Mouse (Mus musculus): Measurements from ENCODE around the gene Tmem223. TPM values are rescaled to one million over a fixed set of nuclear protein-coding genes. Genes with fewer than 3 reads are reported as not detected.
A peak's percentile ranks its signal among the peaks of the same experiment; 100 is the strongest.

The Tmem223 gene
- total and polyA plus RNA-seq, 3 experiments = 7.5 to 23.2 TPM; not detected in 1

DNA sequence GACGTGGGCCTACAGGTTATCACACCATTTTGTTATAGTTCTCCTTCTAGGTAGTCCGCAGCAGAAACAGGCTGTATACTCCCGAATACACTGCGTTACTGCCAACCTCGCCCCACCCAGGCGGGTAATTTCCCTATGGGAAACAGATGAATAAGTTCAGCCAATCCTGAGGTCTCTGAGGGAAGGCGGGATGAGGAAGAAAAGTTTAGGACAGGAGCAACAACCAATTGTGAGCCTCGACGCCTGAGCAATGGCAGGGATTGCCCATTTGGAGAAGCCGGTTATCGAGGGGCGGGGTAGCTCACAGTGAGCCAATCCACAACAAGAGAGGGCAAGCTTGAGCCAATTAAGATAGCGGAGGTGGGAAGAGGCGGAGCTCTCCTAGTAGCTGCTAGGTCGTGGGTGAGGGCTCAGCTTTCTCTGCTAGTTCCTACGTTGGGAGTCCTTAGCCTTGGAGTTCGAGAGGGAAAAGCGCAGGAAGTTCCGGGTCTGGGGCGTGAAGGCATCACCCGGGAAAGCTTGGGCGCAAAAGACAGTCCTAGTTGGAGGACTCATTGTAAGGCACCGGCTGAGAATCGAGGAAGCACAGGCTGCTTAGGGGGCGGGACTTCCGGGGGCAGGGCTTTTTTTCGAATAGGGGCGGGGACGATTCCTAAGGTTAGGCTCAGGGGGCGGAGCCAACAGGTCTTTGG lies 31.5 kb downstream of the Tmem223 start, which contains the start of gene Zbtb3:
Gene Zbtb3 (plus strand): TSS at position 426 of the 692 bp plus-strand sequence.
- Histone ChIP-seq H3K27ac (ENCODE audit: control insufficient read depth, low read depth, low read length) (peak within 1 kb of the TSS; percentile 74), H3K9me3 (replicated peaks; ENCODE audit: insufficient read depth, low read length) (no peaks in the 10 kb centered on the region), H3K4me1 (ENCODE audit: control insufficient read depth in 1 of 2, insufficient read depth in 2 of 2, low read length in 2 of 2) (peaks cover 2 to 21% of the 10 kb centered on the region in 2 experiments; a peak in 2 of 4 replicates), H3K79me2 (ENCODE audit: control insufficient read depth, insufficient read depth, low read length, poor library complexity) (peaks cover 9% of the 10 kb centered on the region), H3K4me3 (ENCODE audit: control insufficient read depth in 1 of 2, insufficient read depth in 1 of 2, low read depth in 2 of 2, low read length in 2 of 2) (peak within 1 kb of the TSS; percentile 74 to 91), H3K36me3 (ENCODE audit: control insufficient read depth in 1 of 2, insufficient read depth in 2 of 2, low read length in 2 of 2) (peaks cover 0 to 9% of the 10 kb centered on the region in 2 experiments; a peak in 3 of 4 replicates), H3K27me3 (ENCODE audit: control insufficient read depth in 1 of 2, insufficient read depth in 2 of 2, low read length in 2 of 2) (no peaks in the 10 kb centered on the region), H3K9ac (ENCODE audit: control insufficient read depth, low read depth, low read length, poor library complexity, severe bottlenecking) (peak within 1 kb of the TSS; percentile 78)
- peak; percentile 100 for DNase-seq (ENCODE audit: low read depth, low spot score)
- TF ChIP-seq BHLHE40 (IDR thresholded peaks at IDR 0.05; ENCODE audit: borderline replicate concordance, low read depth, low read length) = no peak
- TF ChIP-seq CHD1 (IDR thresholded peaks at IDR 0.05; ENCODE audit: low read depth, low read length) = no peak
- TF ChIP-seq MEF2A (IDR thresholded peaks at IDR 0.05; ENCODE audit: extremely low read depth, insufficient replicate concordance, low read depth, low read length, poor library complexity, severe bottlenecking) = no peak
- TF ChIP-seq TCF12 (IDR thresholded peaks at IDR 0.05; ENCODE audit: low read depth, low read length) = no peak
- TF ChIP-seq KAT2A (conservative IDR thresholded peaks at IDR 0.05; ENCODE audit: low read depth, low read length) = no peak; the same call in 1 of the 2 replicates
- TF ChIP-seq JUND (IDR thresholded peaks at IDR 0.05; ENCODE audit: low read depth, low read length) = no peak
- TF ChIP-seq CTCF (IDR thresholded peaks at IDR 0.05 in 2 of 3, conservative IDR thresholded peaks at IDR 0.05 in 1 of 3; ENCODE audit: control insufficient read depth in 1 of 3, insufficient read depth in 1 of 3, low read depth in 2 of 3, low read length in 3 of 3, poor library complexity in 1 of 3, severe bottlenecking in 1 of 3) = no peak
- TF ChIP-seq GATA1 (IDR thresholded peaks at IDR 0.05; ENCODE audit: low read depth, low read length) = 0 out of 2 replicates have a peak, but pooled peaks have one; percentile 4
- TF ChIP-seq ELF1 (IDR thresholded peaks at IDR 0.05; ENCODE audit: low read depth, low read length) = peak; percentile 54
- TF ChIP-seq E2F4 (IDR thresholded peaks at IDR 0.05; ENCODE audit: borderline replicate concordance, low read depth, low read length) = no peak
- TF ChIP-seq NELFE (IDR thresholded peaks at IDR 0.05; ENCODE audit: low read depth, low read length) = peak; percentile 81
- peak; percentile 52 to 86 for TF ChIP-seq POLR2A (IDR thresholded peaks at IDR 0.05; ENCODE audit: control insufficient read depth in 1 of 2, insufficient read depth in 1 of 2, low read depth in 1 of 2, low read length in 2 of 2, poor library complexity in 1 of 2)
- no peak for TF ChIP-seq RCOR1 (IDR thresholded peaks at IDR 0.05; ENCODE audit: low read depth, low read length)
- peak; percentile 77 for TF ChIP-seq HCFC1 (IDR thresholded peaks at IDR 0.05; ENCODE audit: low read depth, low read length)
- no peak for TF ChIP-seq MAFK (IDR thresholded peaks at IDR 0.05; ENCODE audit: borderline replicate concordance, low read depth, low read length)
- TF ChIP-seq GABPA (IDR thresholded peaks at IDR 0.05; ENCODE audit: low read depth, low read length) = no peak
- peak; percentile 75; the same call in 1 of the 2 replicates for TF ChIP-seq TBP (IDR thresholded peaks at IDR 0.05; ENCODE audit: low read depth, low read length)
- no peak for TF ChIP-seq EP300 (IDR thresholded peaks at IDR 0.05; ENCODE audit: low read depth in 1 of 2, low read length in 2 of 2)
- TF ChIP-seq ZMIZ1 (IDR thresholded peaks at IDR 0.05; ENCODE audit: low read depth, low read length) = peak; percentile 35; the same call in 1 of the 2 replicates
- no peak; the same call in none of the 2 replicates for TF ChIP-seq MAX (IDR thresholded peaks at IDR 0.05; ENCODE audit: low read length)
- TF ChIP-seq NRF1 (IDR thresholded peaks at IDR 0.05; ENCODE audit: insufficient read depth, low read depth, low read length, poor library complexity, severe bottlenecking) = peak; percentile 30; the same call in 1 of the 2 replicates
- TF ChIP-seq ETS1 (IDR thresholded peaks at IDR 0.05; ENCODE audit: low read depth, low read length) = no peak
- no peak for TF ChIP-seq TAL1 (IDR thresholded peaks at IDR 0.05; ENCODE audit: low read length)
- TF ChIP-seq USF1 (IDR thresholded peaks at IDR 0.05; ENCODE audit: low read depth, low read length) = no peak
- peak; percentile 77 for TF ChIP-seq SIN3A (IDR thresholded peaks at IDR 0.05; ENCODE audit: low read length)
- TF ChIP-seq MYB (IDR thresholded peaks at IDR 0.05; ENCODE audit: low read depth, low read length) = no peak
- TF ChIP-seq SMC3 (IDR thresholded peaks at IDR 0.05; ENCODE audit: low read depth, low read length) = no peak
- TF ChIP-seq POLR2AphosphoS5 (IDR thresholded peaks at IDR 0.05; ENCODE audit: borderline replicate concordance, low read depth, low read length) = no peak
- TF ChIP-seq USF2 (IDR thresholded peaks at IDR 0.05; ENCODE audit: borderline replicate concordance in 1 of 2, insufficient read depth in 1 of 2, low read depth in 1 of 2, low read length in 2 of 2) = no peak
- TF ChIP-seq MXI1 (IDR thresholded peaks at IDR 0.05; ENCODE audit: low read depth, low read length) = peak; percentile 50
- TF ChIP-seq ZNF384 (IDR thresholded peaks at IDR 0.05; ENCODE audit: low read depth, low read length) = peak; percentile 72
- TF ChIP-seq RAD21 (IDR thresholded peaks at IDR 0.05; ENCODE audit: low read depth, low read length) = no peak
- TF ChIP-seq ZC3H11A (IDR thresholded peaks at IDR 0.05; ENCODE audit: low read depth, low read length) = no peak
- no peak for TF ChIP-seq MYC (IDR thresholded peaks at IDR 0.05; ENCODE audit: low read depth, low read length)
- no peak for TF ChIP-seq UBTF (IDR thresholded peaks at IDR 0.05; ENCODE audit: borderline replicate concordance, insufficient read depth, low read depth, low read length)
- peak; percentile 80 for TF ChIP-seq POLR2AphosphoS2 (IDR thresholded peaks at IDR 0.05; ENCODE audit: low read length)

Measured in MEL (cell line).